Mouse (Mus musculus) embryonic fibroblast, embryonic 13.5 days (primary cell): ENCODE data around the gene Gm20388.

ENCODE experiments used
- CTCF ChIP-seq: IDR thresholded peaks from 2 replicates; pipeline ENCODE4 v1.5.1; 2011; ENCODE audit warnings: mild to moderate bottlenecking, control low read depth, low read length, moderate library complexity, borderline replicate concordance; ENCODE audit not compliant: insufficient read depth
- POLR2A ChIP-seq: IDR thresholded peaks from 2 replicates; pipeline ENCODE4 v1.6.1; 2011; ENCODE audit warnings: low read depth, mild to moderate bottlenecking, control low read depth, low read length, moderate library complexity

GRCm38 (mm10) chr8:123685477-123685876, 3774.8 kb downstream of the Gm20388 start:
- TF ChIP-seq POLR2A: no peak
- no peak for TF ChIP-seq CTCF
